Mouse (Mus musculus): ENCODE results near the gene Nifk. TPM values are rescaled to one million over a fixed set of nuclear protein-coding genes. Genes with fewer than 3 reads are reported as not detected.

Gene Nifk
- polyA plus RNA-seq, 1 experiment from 2014 or later: 82.8 TPM

- no peaks in the 10 kb centered on the region for H3K9me3 ChIP-seq
- peaks cover 30% of the 10 kb centered on the region for H3K36me3 ChIP-seq
- H3K4me1 ChIP-seq: 0 out of 2 replicates have a peak, but pooled peaks cover 6% of the 10 kb centered on the region
- WGBS: 70% methylated on average over 5 of the region's 5 CpGs
- H3K27ac ChIP-seq: no peak overlapping the region
- H3K4me3 ChIP-seq: no peak overlapping the region
- no peaks in the 10 kb centered on the region for H3K27me3 ChIP-seq (ENCODE audit: insufficient read depth, poor library complexity, severe bottlenecking)
- DNase-seq (ENCODE audit: low spot score): no peak
Observed at GRCm38 (mm10) chr1:118337921-118338320, 16.3 kb downstream of the Nifk start.

GRCm38 (mm10) chr1:118343649-118344435 is 22.2 kb downstream of the Nifk start:
- no peak for DNase-seq (ENCODE audit: low spot score)
- Histone ChIP-seq H3K4me1 (0 out of 2 replicates have a peak, but pooled peaks cover 8% of the 10 kb centered on the region), H3K4me3 (no peak overlapping the region), H3K36me3 (no peaks in the 10 kb centered on the region), H3K27ac (no peak overlapping the region), H3K9me3 (no peaks in the 10 kb centered on the region), H3K27me3 (ENCODE audit: insufficient read depth, poor library complexity, severe bottlenecking) (no peaks in the 10 kb centered on the region)
- WGBS: 35% methylated on average over 6 of the region's 6 CpGs

- no peaks in the 10 kb centered on the region for H3K27me3 ChIP-seq (ENCODE audit: insufficient read depth, poor library complexity, severe bottlenecking)
- no peak overlapping the region for H3K27ac ChIP-seq
- no peak overlapping the region for H3K4me3 ChIP-seq
- WGBS: 74% methylated on average over 3 of the region's 3 CpGs
- no peaks in the 10 kb centered on the region for H3K36me3 ChIP-seq
- H3K9me3 ChIP-seq: no peaks in the 10 kb centered on the region
- H3K4me1 ChIP-seq: no peaks in the 10 kb centered on the region
- no peak for DNase-seq (ENCODE audit: low spot score)
Observed at GRCm38 (mm10) chr1:118349922-118350321, 28.3 kb downstream of the Nifk start.

GRCm38 (mm10) chr1:118359071-118359761 is 37.6 kb downstream of the Nifk start:
- no peak for DNase-seq (ENCODE audit: low spot score)
- Histone ChIP-seq H3K27me3 (ENCODE audit: insufficient read depth, poor library complexity, severe bottlenecking) (no peaks in the 10 kb centered on the region), H3K27ac (no peak overlapping the region), H3K9me3 (no peaks in the 10 kb centered on the region), H3K36me3 (no peaks in the 10 kb centered on the region), H3K4me3 (no peak overlapping the region), H3K4me1 (no peaks in the 10 kb centered on the region; the same call in 1 of the 2 replicates)
- 65% methylated on average over 6 of the region's 6 CpGs for WGBS

GRCm38 (mm10) chr1:118367970-118368369 is 46.3 kb downstream of the Nifk start:
- Histone ChIP-seq H3K4me3 (no peak overlapping the region), H3K27ac (no peak overlapping the region), H3K4me1 (0 out of 2 replicates have a peak, but pooled peaks cover 3% of the 10 kb centered on the region), H3K36me3 (no peaks in the 10 kb centered on the region), H3K9me3 (no peaks in the 10 kb centered on the region), H3K27me3 (ENCODE audit: insufficient read depth, poor library complexity, severe bottlenecking) (no peaks in the 10 kb centered on the region)
- WGBS: 85% methylated on average over 1 of the region's 1 CpGs
- no peak for DNase-seq (ENCODE audit: low spot score)

- 58% methylated on average over 3 of the region's 3 CpGs for WGBS
- no peak overlapping the region for H3K27ac ChIP-seq
Observed at GRCm38 (mm10) chr1:118368721-118369461, 47.3 kb downstream of the Nifk start.

GRCm38 (mm10) chr1:118377784-118378183 is 56.1 kb downstream of the Nifk start:
- Histone ChIP-seq H3K27me3 (ENCODE audit: insufficient read depth, poor library complexity, severe bottlenecking) (no peaks in the 10 kb centered on the region), H3K4me3 (no peak overlapping the region), H3K4me1 (no peaks in the 10 kb centered on the region), H3K9me3 (no peaks in the 10 kb centered on the region), H3K27ac (no peak overlapping the region), H3K36me3 (no peaks in the 10 kb centered on the region)
- DNase-seq (ENCODE audit: low spot score): no peak
- 67% methylated on average over 5 of the region's 5 CpGs for WGBS

More at GRCm38 (mm10) chr1:118368721-118369461, 47.3 kb downstream of the Nifk start:
- H3K27me3 ChIP-seq (ENCODE audit: insufficient read depth, poor library complexity, severe bottlenecking): no peaks in the 10 kb centered on the region
- no peak for DNase-seq (ENCODE audit: low spot score)
- no peaks in the 10 kb centered on the region for H3K36me3 ChIP-seq
- no peaks in the 10 kb centered on the region for H3K9me3 ChIP-seq
- H3K4me1 ChIP-seq: 0 out of 2 replicates have a peak, but pooled peaks cover 3% of the 10 kb centered on the region
- H3K4me3 ChIP-seq: no peak overlapping the region

GRCm38 (mm10) chr1:118380105-118380786 is 58.6 kb downstream of the Nifk start:
- Histone ChIP-seq H3K9me3 (no peaks in the 10 kb centered on the region), H3K36me3 (no peaks in the 10 kb centered on the region), H3K4me1 (no peaks in the 10 kb centered on the region), H3K4me3 (no peak overlapping the region), H3K27ac (no peak overlapping the region), H3K27me3 (ENCODE audit: insufficient read depth, poor library complexity, severe bottlenecking) (no peaks in the 10 kb centered on the region)
- WGBS: 69% methylated on average over 8 of the region's 8 CpGs
- no peak for DNase-seq (ENCODE audit: low spot score)

Other genes with a start within 250 kb of the Nifk start
- 0.03 and 0.14 TPM in 2 replicates for gene Gm29106, start 145.3 kb upstream of the Nifk start, polyA plus RNA-seq (2016; fragmentation: Nextera tagmentation; extraction: Ambion mirVana)
- gene Tsn, start 10.1 kb upstream of the Nifk start, polyA plus RNA-seq (2016; fragmentation: Nextera tagmentation; extraction: Ambion mirVana): 221 and 282 TPM in 2 replicates
- 72.3 and 110 TPM in 2 replicates for gene Clasp1, start 67.2 kb downstream of the Nifk start, polyA plus RNA-seq (2016; fragmentation: Nextera tagmentation; extraction: Ambion mirVana)

Data from heart, embryonic 10.5 days (tissue).